ENCODE assay signal across 18 mouse cellular contexts in genomic region chr15:75055985-75056384, GRCm38 (mm10). TPM values are rescaled to one million over a fixed set of nuclear protein-coding genes. Genes with fewer than 3 reads are reported as not detected.
"Had no signal": no experiment of that assay in that cellular context is flagged by ENCODE, and none has a peak within 500 bp of the region (broad histone marks: within the 10 kb centered on the region; RNA-seq: fewer than 3 reads in every experiment).

No protein-coding gene starts in this region.

- H3K27me3 ChIP-seq: megakaryocyte, embryonic 14.5 days; midbrain, embryonic 13.5 days; midbrain, embryonic 15.5 days; neural tube, embryonic 12.5 days; stomach, embryonic 15.5 days had no signal

- ATAC-seq: midbrain, embryonic 13.5 days; midbrain, embryonic 15.5 days had no signal

- H3K4me3 ChIP-seq: megakaryocyte, embryonic 14.5 days; midbrain, embryonic 13.5 days; midbrain, embryonic 15.5 days; neural tube, embryonic 12.5 days; stomach, embryonic 15.5 days had no signal

- H3K36me3 ChIP-seq: midbrain, embryonic 13.5 days; midbrain, embryonic 15.5 days; neural tube, embryonic 12.5 days; stomach, embryonic 15.5 days had no signal

- H3K4me1 ChIP-seq: megakaryocyte, embryonic 14.5 days; midbrain, embryonic 13.5 days; midbrain, embryonic 15.5 days; neural tube, embryonic 12.5 days; stomach, embryonic 15.5 days had no signal

- DNase-seq: lung, postnatal 10 days; lung, postnatal 36 days; right cerebral cortex, postnatal 14 days; thymus, adult 2 months; thymus, postnatal 25 days; thymus, postnatal 4 days had no signal

- H3K9me3 ChIP-seq: megakaryocyte, embryonic 14.5 days; midbrain, embryonic 13.5 days; midbrain, embryonic 15.5 days; neural tube, embryonic 12.5 days; stomach, embryonic 15.5 days had no signal

- H3K9ac ChIP-seq: lung, embryonic 14.5 days; midbrain, embryonic 13.5 days; midbrain, embryonic 15.5 days; neural tube, embryonic 12.5 days; stomach, embryonic 15.5 days had no signal

- H3K4me2 ChIP-seq: lung, embryonic 14.5 days; midbrain, embryonic 11.5 days; midbrain, embryonic 13.5 days; midbrain, embryonic 15.5 days; neural tube, embryonic 12.5 days; stomach, embryonic 15.5 days had no signal

- H3K27ac ChIP-seq: macrophage; midbrain, embryonic 13.5 days; midbrain, embryonic 15.5 days; neural tube, embryonic 12.5 days; stomach, embryonic 15.5 days; stomach, postnatal 0 days had no signal

RNA-seq across cellular contexts. Expression of gene Ly6c1, which starts 7.4 kb away (rescaled TPM):
- total RNA-seq: monocyte, adult 5-6 weeks had no signal
- polyA plus RNA-seq: macrophage had no signal

RNA-seq across cellular contexts. Expression of gene Ly6c2, which starts 55.8 kb away (rescaled TPM):
- total RNA-seq: midbrain, postnatal 0 days had no signal
- polyA plus RNA-seq: midbrain, embryonic 11.5 days; midbrain, embryonic 13.5 days; neural tube, embryonic 12.5 days; neural tube, embryonic 14.5 days had no signal

RNA-seq across cellular contexts. Expression of gene Ly6a, which starts 58.2 kb away (rescaled TPM):
- polyA plus RNA-seq: midbrain, embryonic 11.5 days; neural tube, embryonic 12.5 days had no signal
